Mouse (Mus musculus): ENCODE results near the gene Lgr6.

DNA sequence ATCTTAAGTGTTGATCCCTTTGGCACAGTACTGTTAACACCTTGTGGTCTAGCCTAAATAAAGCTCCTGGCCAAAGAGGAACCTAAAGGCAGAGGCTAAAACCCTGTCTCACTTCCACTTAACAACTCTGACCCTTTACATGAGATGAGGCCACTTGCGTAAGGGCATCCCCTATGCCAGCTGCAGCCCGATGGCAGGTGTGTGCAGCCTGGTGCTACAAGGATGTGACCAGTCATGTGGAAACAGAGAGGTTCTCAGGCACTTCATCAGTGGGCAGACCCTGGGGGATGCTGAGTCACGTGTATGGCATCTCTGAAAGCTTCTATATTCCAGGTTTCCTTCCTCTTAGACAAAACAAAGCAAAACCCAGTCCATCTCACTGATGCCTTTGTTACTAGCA lies 14.2 kb downstream of the Lgr6 start:
- TF ChIP-seq POLR2A (IDR thresholded peaks at IDR 0.05; ENCODE audit: control insufficient read depth, extremely low read depth, insufficient read depth, low read length, poor library complexity): no peak
- no peak for TF ChIP-seq CTCF (IDR thresholded peaks at IDR 0.05; ENCODE audit: borderline replicate concordance, control insufficient read depth, extremely low read depth, insufficient read depth, low read length, poor library complexity)

All from thymus, adult 2 months (tissue).